Mouse (Mus musculus) hematopoietic stem cell, adult 5-6 weeks (primary cell): ENCODE results near the gene Surf4. TPM values are rescaled to one million over a fixed set of nuclear protein-coding genes. Genes with fewer than 3 reads are reported as not detected.
A peak's percentile ranks its signal among the peaks of the same experiment; 100 is the strongest.

Source experiments
- ATAC-seq, 2 experiments: fragments of 125-278 bp in 1 of 2; replicated peaks in 1 of 2; 2 replicates each; pipeline ENCODE4 v1.8.0; 2016 to 2017; ENCODE audit warnings: inconsistent platforms in 2 of 2, mild to moderate bottlenecking in 2 of 2, moderate number of reproducible peaks in 2 of 2, low read depth in 1 of 2, moderate TSS enrichment in 1 of 2; ENCODE audit not compliant: low FRiP score in 2 of 2, poor library complexity in 2 of 2, severe bottlenecking in 2 of 2, insufficient read depth in 1 of 2, low TSS enrichment in 1 of 2
- total RNA-seq: library from RNA; stranded (forward); fragments of 172-1452, 232-1000 nt; gene quantifications from 2 replicates; pipeline ENCODE4 v1.2.3, GENCODE M21; 2017

Surf4 gene
- 54.8 and 64.1 TPM in 2 replicates for total RNA-seq

- ATAC-seq, result peak; percentile 91 to 93
These were observed at the start of gene Surf4, which contains the start of gene Stkld1 for GRCm38 (mm10) chr2:26933304-26934055. Gene Surf4, minus strand, starts transcription at chr2:26933928. Gene Stkld1, plus strand, starts transcription at chr2:26934047.

GRCm38 (mm10) chr2:26980361-26980760 is 46.6 kb upstream of the Surf4 start:
- no peak for ATAC-seq

- peak; percentile 42 to 64; a peak in 2 of 4 replicates for ATAC-seq
These were observed 40.2 kb upstream of the Surf4 start for GRCm38 (mm10) chr2:26973960-26974359.

- no peak for ATAC-seq
These were observed 39.4 kb upstream of the Surf4 start, which contains the start of gene Adamts13 for GRCm38 (mm10) chr2:26973116-26973515. Gene Adamts13, plus strand, starts transcription at chr2:26973416.

GRCm38 (mm10) chr2:26967262-26967661 is 33.5 kb upstream of the Surf4 start:
- no peak for ATAC-seq

GRCm38 (mm10) chr2:26964724-26965370 is 31.1 kb upstream of the Surf4 start:
- ATAC-seq, result no peak

GRCm38 (mm10) chr2:26963923-26964723 is 30.4 kb upstream of the Surf4 start, which contains the start of gene Rexo4:
Gene Rexo4, minus strand, starts transcription at chr2:26964386.
- peak; percentile 92 to 95 for ATAC-seq

GRCm38 (mm10) chr2:26960756-26961155 is 27.0 kb upstream of the Surf4 start:
- no peak for ATAC-seq

GRCm38 (mm10) chr2:26957488-26957859 is 23.7 kb upstream of the Surf4 start:
- ATAC-seq, result no peak

GRCm38 (mm10) chr2:26956811-26957487 is 23.2 kb upstream of the Surf4 start:
- ATAC-seq, result no peak

- no peak for ATAC-seq
These were observed 21.1 kb upstream of the Surf4 start for GRCm38 (mm10) chr2:26954735-26955395.

GRCm38 (mm10) chr2:26952866-26953265 is 19.1 kb upstream of the Surf4 start:
- ATAC-seq, result no peak

GRCm38 (mm10) chr2:26952193-26952592 is 18.5 kb upstream of the Surf4 start:
- ATAC-seq, result no peak

- ATAC-seq, result no peak
These were observed 17.7 kb upstream of the Surf4 start for GRCm38 (mm10) chr2:26951346-26951905.

GRCm38 (mm10) chr2:26950411-26950810 is 16.7 kb upstream of the Surf4 start:
- ATAC-seq, result no peak

- no peak for ATAC-seq
These were observed 9.5 kb upstream of the Surf4 start for GRCm38 (mm10) chr2:26943253-26943652.

GRCm38 (mm10) chr2:26941539-26941938 is 7.8 kb upstream of the Surf4 start:
- ATAC-seq, result peak; percentile 56 to 90; a peak in 3 of 4 replicates
